Mouse (Mus musculus): Measurements from ENCODE around the gene Mrtfa.
"Not testable (repeated sequence)": the region's sequence is repeated elsewhere in the genome, so short reads cannot be mapped to it uniquely, and the experiment has no call there.

The Mrtfa gene

GRCm38 (mm10) chr15:81190630-81191178 lies at the start of gene Mrtfa:
Mrtfa (minus strand) TSS chr15:81190757.
- peak; percentile 99 for DNase-seq

DNA sequence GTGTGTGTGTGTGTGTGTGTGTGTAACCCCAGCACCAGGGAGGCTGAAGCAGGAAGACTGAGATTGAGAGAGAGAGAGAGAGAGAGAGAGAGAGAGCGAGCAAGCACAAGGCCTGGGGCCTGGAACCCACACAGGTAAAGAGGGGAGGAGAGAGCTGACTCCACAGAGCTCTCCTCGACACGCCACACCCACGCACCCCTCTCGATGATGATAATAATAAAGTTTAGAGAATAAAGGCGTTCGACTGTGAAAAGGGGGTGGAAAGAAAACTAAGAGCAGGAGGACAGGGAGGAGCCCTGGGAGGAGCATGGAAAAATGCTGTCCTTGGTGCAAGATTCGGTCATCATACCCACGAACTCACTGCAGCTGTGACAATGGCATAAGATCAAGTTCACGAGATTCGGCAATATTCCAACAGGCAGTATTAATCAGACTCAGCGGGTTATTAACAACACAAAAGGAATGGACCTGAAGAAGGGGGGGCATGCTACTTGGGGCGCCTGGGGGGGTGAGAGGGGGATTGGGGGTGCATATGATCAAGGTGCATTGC lies 49.3 kb upstream of the Mrtfa start:
- no peak for DNase-seq

- DNase-seq = no peak
These were observed 48.7 kb upstream of the Mrtfa start for GRCm38 (mm10) chr15:81239261-81239660.

DNA sequence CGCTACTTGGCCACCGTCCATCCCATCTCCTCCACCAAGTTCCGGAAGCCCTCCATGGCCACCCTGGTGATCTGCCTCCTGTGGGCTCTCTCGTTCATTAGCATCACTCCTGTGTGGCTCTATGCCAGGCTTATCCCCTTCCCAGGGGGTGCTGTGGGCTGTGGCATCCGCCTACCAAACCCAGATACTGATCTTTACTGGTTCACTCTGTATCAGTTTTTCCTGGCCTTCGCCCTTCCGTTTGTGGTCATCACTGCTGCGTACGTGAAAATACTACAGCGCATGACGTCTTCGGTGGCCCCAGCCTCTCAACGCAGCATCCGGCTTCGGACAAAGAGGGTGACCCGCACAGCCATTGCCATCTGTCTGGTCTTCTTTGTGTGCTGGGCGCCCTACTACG lies 46.9 kb upstream of the Mrtfa start:
- DNase-seq = no peak

DNA sequence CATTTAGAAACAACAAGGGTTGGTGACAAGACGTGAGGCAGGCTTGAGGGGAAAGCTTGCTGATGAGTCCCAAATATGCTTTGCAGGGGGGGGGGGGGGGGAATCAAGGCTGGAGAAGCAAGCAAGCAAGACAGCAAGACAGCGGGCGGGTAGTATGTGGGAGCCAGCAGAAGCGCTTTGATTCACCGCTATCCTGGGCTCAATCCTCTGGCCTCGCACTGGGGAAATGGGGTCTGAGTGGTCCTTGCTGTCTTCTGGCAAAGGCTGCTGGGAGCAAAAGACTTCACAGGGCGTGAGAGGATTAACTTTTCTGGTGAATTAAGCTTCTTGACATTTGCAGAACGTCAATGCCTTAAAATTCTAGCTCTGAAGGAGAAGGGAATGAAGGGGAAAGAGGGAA lies 45.5 kb upstream of the Mrtfa start:
- DNase-seq = no peak

DNA sequence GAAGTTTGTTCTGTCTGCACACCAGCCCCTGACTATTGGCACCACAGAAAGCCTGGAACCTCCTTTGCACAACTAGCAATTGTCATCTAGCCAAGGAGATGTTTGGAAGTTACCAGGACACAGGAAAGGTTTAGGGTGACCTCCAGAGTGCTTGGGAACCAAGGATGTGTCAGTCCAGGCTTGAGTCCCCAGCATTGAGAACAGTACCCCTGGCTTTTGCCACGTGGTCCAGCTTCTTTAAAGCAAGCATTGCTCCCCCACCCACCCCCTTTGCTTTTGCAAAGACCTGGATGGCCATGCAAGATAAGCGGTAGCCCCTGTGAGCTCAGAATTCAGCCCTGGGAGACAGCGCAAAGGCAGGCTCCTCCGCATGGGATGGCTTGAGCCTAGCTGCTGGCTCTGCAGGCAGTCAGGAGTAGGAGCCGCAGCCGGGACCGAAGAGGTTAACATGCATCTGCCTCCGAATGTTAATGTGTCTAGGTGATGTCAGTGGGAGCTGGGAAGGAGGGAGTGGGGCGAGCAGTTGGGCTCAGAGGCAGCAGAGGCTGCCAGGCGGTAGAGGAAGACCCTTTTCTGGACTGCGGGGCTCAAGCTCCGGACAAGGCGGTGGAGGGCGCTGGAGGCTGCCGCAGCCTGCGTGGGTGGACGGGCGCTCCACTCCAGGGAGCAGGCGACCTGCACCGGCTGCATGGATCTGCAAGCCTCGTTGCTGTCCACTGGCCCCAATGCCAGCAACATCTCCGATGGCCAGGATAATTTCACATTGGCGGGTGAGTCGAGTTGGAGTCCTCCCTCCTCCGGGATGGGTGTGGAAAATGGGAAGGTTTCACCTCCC lies 44.7 kb upstream of the Mrtfa start, which contains the start of gene Mchr1:
Mchr1 (plus strand) TSS at position 414 of the 835 bp plus-strand sequence.
- DNase-seq = peak; percentile 60

DNA sequence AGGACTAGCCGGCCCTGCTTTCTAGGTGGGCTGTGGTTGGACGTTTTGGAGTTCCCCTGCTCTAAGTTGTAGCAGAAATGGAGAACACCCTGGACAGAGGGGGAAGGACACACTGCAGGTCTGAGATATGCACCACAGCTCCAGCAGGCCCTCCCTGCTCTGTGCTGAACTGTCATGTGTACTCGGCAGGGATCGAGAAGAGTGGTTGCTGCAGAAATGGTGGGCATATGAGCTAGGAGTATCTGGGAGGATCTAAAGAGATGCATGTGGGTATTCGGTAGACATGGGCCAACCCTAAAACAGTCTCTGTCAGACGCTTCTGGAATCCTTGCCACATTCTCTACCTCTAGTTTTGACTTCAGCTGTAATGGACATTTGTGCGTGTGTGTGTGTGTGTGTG lies 40.8 kb upstream of the Mrtfa start:
- no peak for DNase-seq

GRCm38 (mm10) chr15:81229791-81230190 lies 39.2 kb upstream of the Mrtfa start:
- no peak for DNase-seq

DNA sequence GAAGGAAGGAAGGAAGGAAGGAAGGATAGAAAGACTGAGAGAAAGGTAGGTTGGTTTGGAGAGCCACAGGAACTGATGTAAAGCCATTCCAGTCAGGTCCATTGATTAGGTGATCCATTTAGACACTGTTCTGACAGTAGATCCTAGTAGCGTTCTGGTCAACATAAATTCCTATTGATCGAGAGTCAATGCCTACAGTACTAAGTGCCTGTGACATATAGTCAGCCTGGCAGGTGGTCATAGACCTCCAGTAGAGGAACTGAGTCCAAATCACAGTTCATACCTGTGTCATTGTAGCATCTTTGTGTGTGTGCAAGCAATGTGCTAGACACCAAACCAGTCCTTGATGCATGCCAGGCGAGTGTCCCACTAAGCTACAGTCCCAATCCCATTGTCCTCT lies 37.7 kb upstream of the Mrtfa start:
- DNase-seq = no peak

DNA sequence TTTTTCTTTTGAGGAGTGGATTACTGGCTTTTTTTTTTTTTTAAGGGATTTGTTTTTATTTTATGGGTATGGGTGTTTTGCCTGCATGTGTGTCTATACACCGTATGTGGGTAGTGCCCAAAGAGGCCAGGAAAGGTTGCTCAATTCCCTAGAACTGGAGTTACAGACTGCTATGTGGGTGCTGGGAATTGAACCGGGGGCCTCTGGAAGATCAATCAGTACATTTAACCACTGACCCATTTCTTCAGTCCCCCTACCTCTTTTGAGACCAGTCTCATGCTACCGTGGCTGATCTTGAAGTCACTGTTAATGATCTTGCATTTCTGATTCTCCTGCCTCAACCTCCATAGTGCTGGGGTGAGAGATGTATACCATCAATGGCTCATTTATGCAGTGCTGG lies 36.7 kb upstream of the Mrtfa start:
- no peak for DNase-seq

DNA sequence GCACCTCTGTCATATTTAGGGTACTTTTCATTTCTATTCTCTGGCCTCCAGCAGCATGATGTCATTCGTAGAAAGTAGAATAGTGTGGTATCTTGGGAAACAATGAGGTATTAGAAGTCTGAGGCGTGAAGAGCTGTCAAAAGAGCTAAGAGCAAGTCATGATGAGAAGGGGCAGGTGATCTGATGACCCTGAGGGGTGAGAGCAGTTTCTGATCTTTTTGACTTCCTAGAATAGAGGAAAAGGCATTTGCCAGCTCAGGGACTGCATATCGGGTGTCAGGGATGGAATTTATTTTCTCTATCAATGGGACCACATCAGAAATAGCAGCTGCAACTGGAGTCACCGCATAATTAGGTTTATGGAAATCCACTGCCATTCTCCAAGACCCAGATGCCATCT lies 36.2 kb upstream of the Mrtfa start:
- DNase-seq = no peak

DNA sequence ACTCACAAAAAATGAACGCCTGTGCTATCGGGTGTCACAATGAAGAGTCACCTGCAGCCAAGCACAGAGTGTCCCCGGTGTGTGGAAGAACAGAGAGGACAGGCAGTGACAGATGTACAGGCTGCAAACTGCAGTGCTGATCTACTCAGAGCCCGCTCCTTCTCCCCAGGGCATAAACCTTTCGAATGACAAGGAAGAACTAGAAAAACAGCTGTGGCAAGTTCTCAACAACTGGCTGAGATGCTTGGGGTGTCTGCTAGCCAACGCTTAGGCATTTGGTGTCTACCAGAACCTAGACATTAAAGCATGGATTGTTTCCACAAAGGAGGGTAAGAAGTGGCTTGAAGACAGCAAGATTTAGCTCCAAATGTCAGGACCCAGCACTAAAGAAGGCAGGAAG lies 35.2 kb upstream of the Mrtfa start:
- no peak for DNase-seq

DNA sequence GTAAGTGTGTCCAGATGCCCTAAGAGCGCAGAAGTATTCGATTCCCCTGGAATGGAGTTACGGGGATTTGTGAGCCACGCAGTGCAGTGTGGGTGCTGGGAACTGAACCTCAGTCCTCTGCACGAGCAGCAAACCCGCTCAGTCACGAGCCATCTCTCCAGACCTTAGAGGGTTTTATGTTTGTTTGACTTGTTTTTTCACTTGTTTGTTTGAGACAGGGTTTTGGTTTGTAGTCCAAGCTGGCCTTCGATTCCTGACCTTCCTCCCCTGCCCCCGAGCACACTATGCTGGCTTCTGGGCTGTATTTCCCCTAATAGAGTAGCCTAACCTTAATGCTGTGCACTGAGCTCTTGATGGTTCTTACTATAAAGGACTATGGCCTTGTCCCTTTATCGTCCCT lies 34.5 kb upstream of the Mrtfa start:
- DNase-seq = no peak

GRCm38 (mm10) chr15:81221446-81221845 lies 30.9 kb upstream of the Mrtfa start:
- no peak for DNase-seq

GRCm38 (mm10) chr15:81220051-81220450 lies 29.5 kb upstream of the Mrtfa start:
- DNase-seq = not testable (repeated sequence)

- no peak for DNase-seq
These were observed 28.5 kb upstream of the Mrtfa start for GRCm38 (mm10) chr15:81219054-81219453.

GRCm38 (mm10) chr15:81216906-81217653 lies 26.5 kb upstream of the Mrtfa start:
- DNase-seq = no peak

DNA sequence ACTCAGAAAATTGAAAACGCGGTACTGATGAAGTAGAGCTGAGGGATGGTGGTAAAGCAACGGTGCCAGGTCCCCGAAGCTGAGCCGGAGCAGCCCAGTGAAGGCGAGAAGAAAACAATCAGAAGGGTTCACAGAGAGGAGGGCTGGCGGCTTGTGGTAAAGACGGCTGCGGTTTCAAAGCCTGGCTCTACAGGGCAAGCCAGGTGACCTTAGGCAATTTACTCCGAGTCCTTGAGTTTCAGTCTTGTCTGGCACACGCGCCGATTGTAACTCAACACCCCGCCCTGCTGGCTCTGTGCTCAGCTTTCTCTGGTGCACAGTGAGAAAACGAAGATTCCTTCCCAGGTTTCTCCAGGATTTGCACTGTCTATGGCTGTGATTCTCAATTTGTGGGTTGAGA lies 22.4 kb upstream of the Mrtfa start:
- no peak for DNase-seq

GRCm38 (mm10) chr15:81210496-81210895 lies 19.9 kb upstream of the Mrtfa start:
- DNase-seq = no peak

DNA sequence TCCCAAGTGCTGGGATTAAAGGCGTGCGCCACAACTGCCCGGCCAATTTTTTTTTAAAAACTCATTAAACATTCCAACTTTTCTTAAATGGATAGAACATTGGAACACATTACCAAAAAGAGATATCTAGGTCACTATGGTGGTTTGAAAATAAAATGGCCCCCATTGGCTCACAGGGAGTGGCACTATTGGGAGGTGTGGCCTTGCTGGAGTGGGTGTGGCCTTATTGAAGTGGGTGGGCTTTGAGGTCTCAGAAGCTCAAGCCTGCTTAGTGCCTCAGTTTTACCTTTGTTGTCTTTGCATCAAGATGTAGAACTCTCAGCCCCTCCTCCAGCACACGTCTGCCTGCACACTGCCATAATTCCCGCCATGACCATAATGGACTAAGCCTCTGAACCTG lies 11.9 kb upstream of the Mrtfa start:
- DNase-seq = no peak

GRCm38 (mm10) chr15:81199372-81199959 lies 8.9 kb upstream of the Mrtfa start:
- peak; percentile 91 for DNase-seq

- DNase-seq = no peak
These were observed 7.9 kb upstream of the Mrtfa start for GRCm38 (mm10) chr15:81198447-81198846.

DNA sequence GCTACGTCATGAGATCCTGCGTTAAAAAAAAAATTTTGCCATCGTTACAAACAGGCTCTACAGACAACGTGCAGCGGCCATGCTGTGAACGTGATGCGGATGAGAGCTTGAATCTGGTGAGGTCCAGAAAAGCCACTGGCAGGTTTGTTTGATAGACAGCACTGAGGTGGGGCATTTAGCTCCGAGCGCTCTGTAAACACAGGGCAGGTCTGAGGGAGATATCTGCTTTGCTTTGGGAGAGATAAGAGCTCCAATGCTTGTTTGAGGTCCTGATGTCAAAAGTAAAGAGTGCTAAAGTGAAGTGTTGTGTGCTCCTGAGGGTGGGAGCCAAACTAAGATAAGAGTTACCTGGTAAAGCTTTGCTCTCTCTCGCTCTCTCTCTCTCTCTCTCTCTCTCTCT lies 6.6 kb upstream of the Mrtfa start:
- no peak for DNase-seq
